Mouse (Mus musculus) cerebellum, adult 2 months (tissue): ENCODE data around the gene Cited1.

Experiments used
- CTCF ChIP-seq: fragments of 200-500 bp; IDR thresholded peaks from 2 replicates; pipeline ENCODE4 v1.5.1; 2011; ENCODE audit warnings: low read depth, mild to moderate bottlenecking, control low read depth, low read length, moderate library complexity, borderline replicate concordance; ENCODE audit not compliant: insufficient read depth
- POLR2A ChIP-seq: fragments of 200-500 bp; IDR thresholded peaks from 2 replicates; pipeline ENCODE4 v1.6.1; 2011; ENCODE audit warnings: low read length, control low read depth, borderline replicate concordance; ENCODE audit not compliant: insufficient read depth

GRCm38 (mm10) chrX:102284889-102285288 lies 32.9 kb upstream of the Cited1 start:
- no peak for TF ChIP-seq POLR2A
- TF ChIP-seq CTCF = no peak
